8 mouse cellular contexts compared by ENCODE assay signal in the genomic region with DNA sequence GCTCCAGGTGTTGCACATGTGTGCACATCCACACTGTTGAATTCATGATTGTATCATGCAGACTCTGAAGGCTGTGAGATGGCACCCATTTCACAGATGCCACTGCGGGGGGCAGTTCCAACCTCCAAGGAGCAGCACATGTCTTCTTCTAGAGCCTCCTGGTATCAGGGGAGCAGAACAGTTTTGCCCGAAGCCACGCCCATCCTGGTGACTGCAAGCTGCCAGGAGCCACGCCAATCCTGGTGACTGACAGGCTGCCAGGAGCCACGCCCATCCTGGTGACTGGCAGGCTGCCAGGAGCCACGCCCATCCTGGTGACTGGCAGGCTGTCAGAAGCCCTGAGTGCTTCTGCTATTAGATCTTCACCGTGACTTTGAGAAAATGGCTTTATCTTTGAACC.
DNase-seq lines count a peak whose midpoint lies in the region; ATAC-seq and TF ChIP-seq lines count a peak whose summit lies in the region.

No protein-coding gene starts in this region.

- no peak overlapping the region for H3K4me2 ChIP-seq in heart, postnatal 0 days (ENCODE audit: low read depth, low read length)

- TF ChIP-seq POLR2A in kidney, adult 2 months (IDR thresholded peaks at IDR 0.05; ENCODE audit: low read depth, low read length) = no peak

- H3K4me3 ChIP-seq in kidney, adult 2 months (ENCODE audit: insufficient read depth, low read depth, low read length) = no peak overlapping the region
- H3K4me3 ChIP-seq in heart, postnatal 0 days (ENCODE audit: low read depth, low read length) = no peak overlapping the region

- intact Hi-C loops in left cerebral cortex, postnatal 36 days (cut with DNase I) = no loop called here

- H3K9ac ChIP-seq in heart, postnatal 0 days (replicated peaks; ENCODE audit: low read depth, low read length) = no peak overlapping the region

- no peak for TF ChIP-seq CTCF in kidney, adult 2 months (conservative IDR thresholded peaks at IDR 0.05; ENCODE audit: insufficient read depth, insufficient read length, low read depth, low read length)
- no peak for TF ChIP-seq CTCF in heart, postnatal 0 days (IDR thresholded peaks at IDR 0.05; ENCODE audit: low read depth)

- H3K9me3 ChIP-seq in heart, postnatal 0 days (replicated peaks; ENCODE audit: control insufficient read depth, low read length) = no peaks in the 10 kb centered on the region

- WGBS in kidney, adult 2 months = 25% methylated on average over 7 of the region's 7 CpGs
- 15% methylated on average over 7 of the region's 7 CpGs for WGBS in heart, postnatal 0 days

- peak; percentile 45; the same call in 1 of the 2 replicates for ATAC-seq in heart, postnatal 0 days (ENCODE audit: insufficient read depth, low read depth)

- H3K27me3 ChIP-seq in kidney, adult 2 months (replicated peaks; ENCODE audit: control insufficient read depth, insufficient read depth, low read length) = no peaks in the 10 kb centered on the region
- no peaks in the 10 kb centered on the region for H3K27me3 ChIP-seq in heart, postnatal 0 days (ENCODE audit: control insufficient read depth, insufficient read depth, low read length)

- H3K36me3 ChIP-seq in kidney, adult 2 months (ENCODE audit: control insufficient read depth, insufficient read depth, low read length) = no peaks in the 10 kb centered on the region
- H3K36me3 ChIP-seq in heart, postnatal 0 days (replicated peaks; ENCODE audit: control insufficient read depth, insufficient read depth, low read length) = no peaks in the 10 kb centered on the region

- DNase-seq in kidney, adult 2 months = peak; percentile 11
- no peak for DNase-seq in kidney, postnatal 10 days
- peak; percentile 83 for DNase-seq in R1 (ENCODE audit: low read depth, low spot score)
- DNase-seq in heart, postnatal 0 days (ENCODE audit: low spot score) = peak; percentile 11
- peak; percentile 16 to 33 for DNase-seq in lung, postnatal 4 days
- no peak for DNase-seq in urinary bladder, adult 18-20 months (ENCODE audit: low spot score in 2 of 2)
- DNase-seq in urinary bladder, postnatal 14 days (ENCODE audit: low spot score) = no peak
- no peak for DNase-seq in left cerebral cortex, postnatal 36 days (ENCODE audit: low spot score in 2 of 2)

- no peak overlapping the region for H3K27ac ChIP-seq in kidney, adult 2 months (ENCODE audit: insufficient read depth, low read depth, low read length)
- H3K27ac ChIP-seq in heart, postnatal 0 days (ENCODE audit: low read depth) = no peak overlapping the region

- no peak for TF ChIP-seq EP300 in heart, postnatal 0 days (IDR thresholded peaks at IDR 0.05; ENCODE audit: low read depth)

- no peaks in the 10 kb centered on the region for H3K4me1 ChIP-seq in kidney, adult 2 months (ENCODE audit: control insufficient read depth, insufficient read depth, low read length)
- no peaks in the 10 kb centered on the region for H3K4me1 ChIP-seq in heart, postnatal 0 days (ENCODE audit: control insufficient read depth, insufficient read depth)

Comparison
In these comparisons a context has a peak if more than half of its experiments do, and no peak if none do; other contexts are left out.
1. DNase-seq: peak in kidney, adult 2 months (single experiment), R1 (single experiment), heart, postnatal 0 days (single experiment) and lung, postnatal 4 days (2 of 2); none in kidney, postnatal 10 days (single experiment), urinary bladder, adult 18-20 months (0 of 2), urinary bladder, postnatal 14 days (single experiment) and left cerebral cortex, postnatal 36 days (0 of 2).